Mouse (Mus musculus): Measurements from ENCODE around the gene Clec2h.
"Not testable (repeated sequence)": the region's sequence is repeated elsewhere in the genome, so short reads cannot be mapped to it uniquely, and the experiment has no call there.

Clec2h gene

DNA sequence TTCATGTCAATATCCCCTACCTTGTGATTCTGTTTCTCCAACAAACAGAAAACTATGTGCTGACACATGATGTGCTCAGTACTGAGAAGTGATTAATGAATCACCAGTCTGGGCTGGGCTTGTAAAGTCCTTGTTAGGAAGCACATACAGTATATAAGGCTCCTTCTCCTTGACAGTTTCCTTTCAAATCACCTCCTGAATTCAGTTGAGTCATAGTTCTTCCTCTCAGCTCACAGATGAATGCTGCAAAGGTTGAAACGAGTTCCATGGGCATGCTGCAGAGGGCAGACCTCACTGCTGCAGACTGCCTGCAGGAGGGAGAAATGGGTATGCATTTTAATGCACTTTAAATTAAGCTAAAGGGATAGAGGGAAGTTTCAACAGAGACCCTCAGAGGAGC lies at the start of gene Clec2h:
Gene Clec2h, plus strand, starts transcription at position 180 of the 400 bp plus-strand sequence.
- DNase-seq (ENCODE audit: low spot score): no peak

DNA sequence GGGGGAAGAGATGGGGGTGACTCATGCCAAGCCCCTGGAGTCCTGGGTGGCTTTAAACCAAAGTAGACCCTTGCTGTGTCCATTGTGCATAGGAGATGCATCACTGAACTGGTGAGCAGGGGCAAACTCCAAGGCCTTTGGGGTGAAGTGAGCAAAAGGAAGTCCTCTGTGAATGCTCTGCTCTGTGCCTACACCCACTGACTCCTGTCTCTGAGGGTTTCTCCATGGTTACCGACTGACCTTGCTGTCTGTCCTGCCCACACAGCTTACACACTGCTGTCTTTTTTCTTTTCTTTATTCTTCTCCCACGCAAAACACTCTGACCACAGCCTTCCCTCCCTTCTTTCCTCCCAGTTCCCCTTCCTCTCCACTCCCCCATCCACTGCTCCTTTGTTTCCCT lies 39.5 kb upstream of the Clec2h start:
- DNase-seq (ENCODE audit: low spot score): no peak

DNA sequence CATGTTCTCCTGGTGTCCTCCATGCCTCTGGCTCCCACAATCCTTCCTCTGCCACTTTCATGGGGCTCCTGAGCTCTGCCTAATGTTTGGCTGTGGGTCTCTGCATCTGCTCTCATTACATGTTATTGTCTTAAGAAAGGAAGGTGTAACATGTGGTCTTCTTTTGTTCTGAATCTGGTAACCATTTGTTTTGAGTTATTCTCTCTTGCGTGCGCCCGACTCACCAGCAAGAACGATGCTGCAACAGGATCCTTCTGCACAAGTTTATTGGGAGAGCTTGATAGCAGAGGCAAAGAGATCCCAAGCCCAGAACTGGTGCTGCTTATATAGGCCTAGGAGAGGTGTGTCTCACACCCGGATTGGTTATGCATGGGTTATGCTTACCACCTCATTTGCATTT lies 38.8 kb upstream of the Clec2h start, which contains the start of gene Klrb1a:
Gene Klrb1a, minus strand, starts transcription at position 101 of the 400 bp plus-strand sequence.
- DNase-seq (ENCODE audit: low spot score): not testable (repeated sequence)

DNA sequence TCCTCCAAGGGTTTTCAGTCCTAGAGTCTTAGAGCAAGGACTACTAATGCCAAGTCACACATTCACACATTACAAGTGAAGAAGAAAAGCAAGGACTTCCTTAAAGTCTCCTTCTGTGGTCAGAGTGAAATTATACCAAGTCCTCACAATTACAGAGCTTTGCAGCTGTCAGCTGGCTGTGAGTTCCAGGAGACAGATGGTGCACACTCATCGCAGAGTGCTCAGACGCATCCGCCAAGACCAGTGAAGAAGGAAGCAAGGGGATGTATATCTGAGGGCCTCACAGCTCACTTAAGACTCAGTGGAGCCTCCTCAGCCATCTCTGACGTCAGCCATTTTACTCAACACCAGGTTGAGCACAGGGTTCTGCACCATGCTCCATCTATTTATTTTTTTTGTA lies 37.8 kb upstream of the Clec2h start:
- no peak for DNase-seq (ENCODE audit: low spot score)

DNA sequence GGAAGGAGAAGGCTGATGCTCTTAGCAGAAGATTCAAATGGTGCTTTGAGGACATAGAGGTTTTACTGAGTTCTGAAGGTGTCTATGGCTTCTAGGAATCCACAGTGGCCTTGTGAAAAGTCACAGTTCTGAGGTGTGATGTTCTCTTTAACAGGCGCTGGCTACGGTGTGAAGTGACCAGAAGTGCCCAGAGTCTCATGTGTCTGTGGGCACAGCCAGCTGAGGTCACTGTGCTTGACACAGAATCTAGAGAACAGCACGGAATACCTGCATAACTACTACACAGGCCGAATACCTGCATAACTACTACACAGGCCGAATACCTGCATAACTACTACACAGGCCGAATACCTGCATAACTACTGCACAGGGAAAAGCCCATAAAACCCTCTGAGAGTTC lies 36.9 kb upstream of the Clec2h start:
- not testable (repeated sequence) for DNase-seq (ENCODE audit: low spot score)

DNA sequence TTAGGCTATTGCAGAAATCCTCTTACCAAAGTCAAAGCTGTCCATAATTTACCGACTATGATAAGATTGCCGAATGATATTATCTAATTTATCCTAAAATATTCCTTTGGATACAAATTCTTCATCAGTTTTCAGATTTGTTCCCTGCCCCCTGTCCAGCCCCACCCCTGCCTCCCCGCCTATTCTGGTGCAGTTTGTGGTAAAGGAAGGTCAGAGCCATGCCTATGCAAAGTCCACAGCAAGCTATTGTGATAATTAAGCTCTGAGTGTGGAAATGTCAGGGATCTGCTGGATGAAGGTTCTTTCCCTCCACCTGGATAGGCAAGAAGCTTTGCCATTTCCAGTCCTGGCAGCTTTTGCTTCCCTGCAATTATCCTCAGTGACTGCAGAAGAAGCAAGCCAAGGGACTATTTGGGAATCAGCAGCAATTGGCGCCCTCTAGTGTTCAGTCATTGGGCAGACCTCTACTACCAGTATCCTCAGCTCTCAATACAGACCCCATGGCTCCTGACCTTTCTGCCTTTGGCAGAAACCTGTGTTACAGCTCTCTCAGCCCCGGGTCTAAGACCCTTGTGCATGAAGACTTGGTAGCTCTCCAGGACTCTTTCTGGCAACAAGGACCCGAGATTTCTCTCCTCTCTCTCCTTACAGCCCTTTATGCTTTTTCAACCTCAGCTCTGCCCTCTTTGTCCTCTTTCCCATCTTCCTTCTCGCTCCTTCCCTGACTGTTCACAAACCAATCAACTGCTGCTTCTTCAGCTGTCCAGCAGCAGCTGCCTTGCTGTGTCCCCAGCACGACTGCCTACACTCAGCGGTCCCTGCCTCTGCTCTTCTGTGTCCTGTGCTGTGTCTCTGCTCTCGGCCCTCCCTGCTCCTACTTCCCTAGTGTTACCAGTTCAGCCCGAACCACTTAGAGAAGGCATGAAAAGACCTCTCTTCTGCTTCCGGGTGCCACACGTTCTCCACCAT lies 32.1 kb upstream of the Clec2h start:
- DNase-seq (ENCODE audit: low spot score): peak; percentile 4

DNA sequence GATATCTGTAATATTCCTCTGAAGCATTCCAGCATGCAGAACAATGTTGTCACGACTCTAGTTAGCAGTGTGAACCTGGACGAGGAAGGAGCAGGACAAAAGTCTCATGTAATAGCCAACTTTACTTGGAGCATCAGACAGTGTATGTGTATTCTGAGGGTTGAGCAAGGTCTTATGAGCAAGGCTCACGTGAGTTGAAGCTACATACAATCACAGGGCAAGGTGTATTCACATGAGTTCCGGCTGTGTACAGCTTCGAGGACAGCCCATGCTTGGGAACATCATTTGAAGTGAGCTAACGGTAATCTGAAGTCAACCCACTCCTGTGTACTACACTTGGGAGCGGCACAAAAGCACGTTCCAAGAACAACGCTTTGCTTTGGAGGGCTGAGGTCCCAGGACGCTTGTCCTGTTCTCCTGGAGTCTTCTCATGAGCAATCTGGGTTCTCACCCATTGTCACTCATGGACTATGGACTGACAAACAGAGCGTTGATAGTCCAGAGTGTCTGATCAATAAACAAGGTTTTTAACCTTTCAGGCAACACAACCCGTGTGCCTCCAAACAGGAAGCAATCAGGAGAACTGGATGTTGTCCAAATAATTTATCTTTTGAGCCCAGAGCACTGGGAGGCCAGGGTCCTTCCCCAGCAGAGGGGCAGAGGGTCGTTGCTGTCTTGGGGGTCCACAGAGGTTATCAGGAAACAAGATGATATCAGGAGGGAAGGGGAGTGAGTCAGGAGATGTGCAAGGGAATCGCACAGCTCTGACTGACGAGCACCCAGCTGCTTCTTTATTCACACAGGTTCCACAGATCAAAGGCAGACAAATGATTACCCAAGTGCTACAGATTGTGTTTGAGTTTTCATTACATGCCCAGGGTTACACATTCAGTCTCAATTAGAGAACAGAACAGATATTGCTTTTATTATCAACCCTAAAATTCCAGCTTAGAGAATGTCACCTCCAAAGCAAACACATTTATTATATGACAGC lies 31.0 kb upstream of the Clec2h start:
- not testable (repeated sequence) for DNase-seq (ENCODE audit: low spot score)

DNA sequence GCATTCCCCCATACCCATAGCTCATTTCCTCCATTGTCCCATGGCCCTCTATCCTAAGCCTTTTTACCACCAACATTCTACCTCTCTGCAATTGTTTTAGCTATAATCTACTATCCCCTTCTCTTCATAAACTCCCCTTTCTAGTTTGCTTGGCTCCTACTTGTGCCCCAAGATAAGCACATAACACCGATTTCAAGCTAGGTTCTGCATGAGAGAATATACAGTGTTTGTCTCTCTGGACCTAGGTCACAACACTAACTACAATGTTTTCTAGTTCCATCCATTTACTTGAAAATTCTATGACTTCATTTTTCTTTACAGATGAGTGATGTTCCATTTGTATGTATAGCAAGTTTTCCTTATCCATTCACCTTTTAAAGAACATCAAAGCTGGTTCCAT lies 21.5 kb upstream of the Clec2h start:
- no peak for DNase-seq (ENCODE audit: low spot score)

DNA sequence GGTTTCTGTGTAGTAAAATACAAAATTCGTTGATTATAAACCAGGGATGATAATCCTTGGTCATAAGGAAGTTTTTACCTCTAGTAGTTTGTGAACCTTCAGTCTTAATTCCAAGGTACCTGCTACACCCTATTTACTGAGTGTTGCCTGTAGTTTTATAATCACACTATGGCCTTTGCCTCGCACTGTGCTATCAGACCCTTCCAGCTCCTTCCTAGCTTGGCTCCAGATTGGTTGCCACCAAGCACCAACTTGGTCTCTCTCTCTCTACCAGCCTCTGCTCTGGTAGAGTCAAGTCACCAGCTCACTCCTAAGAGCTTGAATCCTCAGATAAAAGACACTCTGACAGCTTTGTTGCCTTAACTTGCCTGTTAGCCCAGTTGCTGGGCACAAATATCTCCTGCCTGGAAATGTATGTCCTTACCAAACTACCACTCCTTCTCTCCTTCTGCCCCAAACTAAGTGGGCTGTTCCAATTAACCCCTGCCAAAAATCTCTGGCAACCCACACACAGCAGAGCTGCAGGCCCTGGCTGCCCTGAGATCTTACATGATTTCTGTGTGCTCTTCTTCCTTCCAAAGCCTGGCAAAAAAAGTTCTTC lies 21.0 kb upstream of the Clec2h start:
- no peak for DNase-seq (ENCODE audit: low spot score)

DNA sequence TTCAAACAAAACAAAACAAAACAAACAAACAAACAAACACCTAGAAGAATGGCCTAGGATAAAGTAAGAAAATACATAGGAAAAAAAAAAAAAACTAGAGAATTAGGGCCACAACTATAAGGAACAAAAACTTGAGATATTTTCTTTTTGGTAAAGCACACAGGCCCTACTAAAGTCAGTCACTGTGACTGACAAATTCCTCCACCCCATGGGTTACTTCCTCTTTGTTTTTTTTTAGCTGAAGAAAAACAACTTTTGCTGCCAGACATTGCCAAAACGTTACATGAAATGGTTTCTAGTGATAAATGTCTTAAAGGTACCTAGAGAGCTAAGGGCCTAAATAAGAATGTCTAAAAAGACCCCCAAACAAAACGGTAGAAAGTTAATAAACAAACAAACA lies 18.2 kb upstream of the Clec2h start:
- no peak for DNase-seq (ENCODE audit: low spot score)

DNA sequence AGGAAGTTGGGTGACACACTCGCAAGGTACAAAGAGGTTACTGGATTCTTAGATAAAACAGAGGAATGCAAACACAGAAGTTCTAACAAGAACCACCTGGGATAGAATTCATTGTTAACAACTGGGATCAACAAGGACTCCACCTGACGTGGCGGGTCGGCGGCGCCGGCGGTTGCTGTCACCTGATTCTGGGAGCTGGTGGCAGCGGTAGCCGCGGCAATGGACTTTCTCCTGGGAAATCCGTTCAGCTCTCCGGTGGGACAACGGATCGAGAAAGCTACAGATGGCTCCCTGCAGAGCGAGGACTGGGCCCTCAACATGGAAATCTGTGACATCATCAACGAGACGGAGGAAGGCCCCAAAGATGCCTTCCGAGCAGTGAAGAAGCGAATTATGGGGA lies 17.5 kb upstream of the Clec2h start:
- not testable (repeated sequence) for DNase-seq (ENCODE audit: low spot score)

DNA sequence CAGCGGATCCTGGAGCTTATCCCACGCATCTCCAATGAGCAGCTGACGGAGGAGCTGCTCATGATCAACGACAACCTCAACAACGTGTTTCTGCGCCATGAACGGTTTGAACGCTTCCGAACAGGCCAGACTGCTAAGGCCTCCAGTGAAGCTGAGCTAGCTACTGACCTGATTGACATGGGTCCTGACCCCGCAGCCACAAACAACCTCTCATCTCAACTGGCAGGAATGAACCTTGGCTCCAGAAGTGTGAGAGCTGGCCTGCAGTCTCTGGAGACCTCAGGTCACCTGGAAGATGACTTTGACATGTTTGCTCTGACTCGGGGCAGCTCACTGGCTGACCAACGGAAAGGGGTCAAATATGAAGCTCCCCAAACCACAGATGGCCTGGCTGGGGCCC lies 16.5 kb upstream of the Clec2h start:
- DNase-seq (ENCODE audit: low spot score): not testable (repeated sequence)

DNA sequence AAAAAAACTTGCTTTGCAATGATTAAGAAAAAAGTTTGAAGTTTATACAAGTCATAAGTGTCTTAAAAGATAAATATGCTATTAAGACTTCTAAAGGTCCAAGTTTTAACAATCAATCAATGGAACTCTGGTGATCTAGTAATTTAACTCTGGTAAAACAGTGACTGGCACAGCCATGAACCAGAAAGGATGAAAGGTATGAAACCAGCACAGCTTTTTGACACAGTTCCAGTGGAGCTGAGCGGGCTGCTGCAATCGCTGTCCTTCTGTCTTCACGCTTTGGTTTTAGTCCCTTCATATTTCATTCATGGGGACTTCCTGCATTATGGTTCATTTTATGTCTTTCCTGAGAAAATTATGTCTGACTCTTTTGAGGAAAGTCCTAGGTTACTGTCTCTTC lies 12.5 kb upstream of the Clec2h start:
- no peak for DNase-seq (ENCODE audit: low spot score)

DNA sequence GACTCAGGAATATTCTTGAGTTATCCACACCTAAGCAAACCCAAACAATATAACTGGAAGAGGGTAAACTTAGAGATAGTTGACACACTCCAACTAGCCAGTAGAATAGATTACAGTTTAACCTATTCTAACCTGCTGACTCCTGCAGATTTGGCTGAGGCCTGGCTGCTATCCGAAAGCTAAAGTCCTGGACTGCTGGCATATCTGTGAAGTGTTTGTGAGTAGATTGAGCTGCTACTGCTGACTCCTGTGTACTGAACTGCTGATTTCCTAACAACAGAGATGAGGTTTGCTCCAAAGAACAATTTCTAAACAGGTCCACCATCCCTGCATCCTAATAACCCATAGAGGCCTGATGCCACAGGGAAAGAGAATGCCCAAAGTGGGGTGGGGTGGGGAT lies 12.0 kb upstream of the Clec2h start:
- DNase-seq (ENCODE audit: low spot score): no peak

DNA sequence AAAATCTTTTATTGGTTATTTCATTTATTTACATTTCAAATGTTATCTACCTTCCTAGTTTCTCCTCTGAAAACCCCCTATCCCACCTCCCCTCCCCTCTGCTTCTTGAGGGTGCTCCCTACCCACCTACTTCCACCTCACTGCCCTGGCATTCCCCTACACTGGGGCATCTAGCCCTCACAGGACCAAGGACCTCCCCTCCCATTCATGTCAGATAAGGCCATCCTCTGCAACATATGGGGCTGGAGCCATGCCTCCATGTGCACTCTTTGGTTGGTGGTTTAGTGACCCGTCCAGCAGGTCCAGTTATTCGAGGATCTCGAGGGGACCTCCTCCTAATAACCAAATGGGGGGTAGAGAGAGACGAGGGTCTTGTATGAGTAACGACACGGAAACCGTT lies 11.4 kb upstream of the Clec2h start:
- not testable (repeated sequence) for DNase-seq (ENCODE audit: low spot score)

DNA sequence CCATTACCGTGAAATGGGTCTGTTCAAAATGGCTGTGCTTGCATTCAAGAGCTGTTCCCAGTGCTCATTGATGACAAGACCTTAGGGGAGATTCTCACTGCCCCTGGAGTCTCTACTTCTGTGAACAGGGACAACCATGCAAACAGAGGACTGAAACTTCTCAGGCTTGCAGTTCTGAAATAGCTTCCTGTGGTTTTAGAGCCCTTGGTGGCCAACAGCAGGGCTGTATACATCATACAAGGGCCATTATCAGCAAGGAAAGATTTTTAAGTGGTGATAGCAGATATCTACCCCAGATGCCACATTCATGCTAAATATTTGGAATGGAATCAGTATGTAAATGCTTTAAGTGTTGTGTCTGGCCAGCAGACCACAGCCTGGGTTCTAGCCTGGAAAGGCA lies 9.2 kb upstream of the Clec2h start:
- DNase-seq (ENCODE audit: low spot score): no peak

DNA sequence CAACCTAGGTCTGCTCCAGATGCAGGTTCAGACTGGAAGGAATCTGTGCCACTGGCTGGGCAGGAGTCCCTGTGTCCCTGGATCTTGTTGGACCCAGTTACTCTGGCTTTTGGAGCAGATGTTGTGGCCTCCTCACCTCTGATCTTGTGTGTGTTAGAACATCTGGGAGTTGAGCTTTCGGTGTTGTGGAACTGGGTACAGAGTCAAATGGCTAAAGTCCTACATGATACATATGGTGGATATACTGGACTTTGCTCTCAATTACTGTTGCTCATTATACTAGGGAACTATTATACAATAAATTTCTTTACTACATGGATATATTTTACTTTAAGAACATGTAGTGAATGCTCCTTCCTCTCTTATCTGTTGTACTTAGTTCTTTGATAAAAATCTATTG lies 936 bp upstream of the Clec2h start:
- no peak for DNase-seq (ENCODE audit: low spot score)

DNA sequence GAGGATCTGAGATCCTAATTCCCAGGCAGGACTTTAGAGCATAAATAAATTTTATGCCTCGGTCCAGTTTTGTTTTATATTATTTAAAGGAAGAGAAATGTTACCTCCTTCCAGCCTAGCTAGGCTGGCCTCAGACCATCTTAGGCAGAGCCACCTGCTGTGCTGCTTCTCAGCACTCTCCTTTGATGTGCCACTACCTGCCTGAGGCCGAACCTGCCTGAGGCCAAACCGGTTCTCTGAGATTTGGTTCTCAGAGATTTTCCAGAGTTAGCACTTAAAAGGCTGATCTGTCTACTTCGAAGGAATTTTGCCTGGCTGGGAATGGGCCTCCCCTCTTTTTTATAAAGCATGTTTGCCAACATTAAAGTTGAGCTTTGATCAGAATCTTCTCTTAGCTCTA lies 7.8 kb downstream of the Clec2h start:
- DNase-seq (ENCODE audit: low spot score): no peak

DNA sequence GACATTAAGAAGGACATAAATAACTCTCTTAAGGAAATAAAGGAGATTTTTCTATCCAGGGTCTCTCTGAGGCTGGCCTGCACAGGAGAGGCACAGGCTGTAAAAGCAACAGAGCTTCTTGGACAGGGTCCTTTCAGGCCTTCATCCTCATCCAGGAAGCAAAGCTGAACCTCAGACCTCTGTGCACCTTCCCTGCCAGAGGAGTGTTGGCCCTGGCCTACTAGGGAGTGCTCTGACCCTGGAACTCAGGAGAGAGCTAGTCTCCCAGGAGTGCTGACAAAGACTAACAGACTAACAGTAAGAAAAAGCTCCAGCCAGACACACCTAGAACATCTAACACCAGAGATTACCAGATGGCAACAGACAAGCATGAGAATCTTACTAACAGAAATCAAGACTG lies 17.4 kb downstream of the Clec2h start:
- no peak for DNase-seq (ENCODE audit: low spot score)

DNA sequence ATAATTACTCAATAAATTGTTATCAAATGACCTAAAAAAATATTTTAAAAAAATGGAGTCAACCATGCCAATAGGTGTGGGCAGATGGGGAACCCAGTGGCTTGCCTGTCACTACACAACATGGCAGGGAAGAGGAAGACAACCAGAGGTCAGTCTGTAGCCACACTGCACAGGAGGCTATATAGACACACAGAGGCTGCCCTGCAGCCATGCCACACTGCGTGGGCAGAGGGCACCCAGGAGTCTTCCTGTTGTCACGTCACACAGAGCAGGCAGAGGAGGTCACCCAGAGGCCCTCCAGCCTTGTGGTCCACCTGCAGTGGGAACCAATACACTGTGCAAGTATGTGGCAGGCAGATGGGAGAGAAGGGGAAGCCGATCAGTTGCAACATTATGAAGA lies 39.5 kb downstream of the Clec2h start:
- DNase-seq (ENCODE audit: low spot score): no peak

DNA sequence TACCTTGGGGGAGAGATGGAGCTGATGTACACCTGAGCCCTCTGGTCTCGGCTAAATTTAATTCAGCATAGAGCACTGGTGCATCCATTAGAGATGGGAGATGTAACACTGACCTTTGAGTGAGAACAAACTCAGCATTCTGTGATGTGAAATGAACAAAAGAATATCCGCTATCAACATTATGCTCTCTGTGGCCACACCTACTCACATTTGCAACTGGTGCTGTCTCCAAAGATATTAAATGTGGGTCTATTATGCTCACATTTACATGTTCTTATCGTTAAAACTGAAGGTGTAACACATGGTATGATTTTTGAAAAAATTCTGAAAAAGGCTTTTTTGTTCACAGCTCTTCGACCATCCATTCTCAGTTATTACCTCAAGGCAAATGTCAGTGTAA lies 60.8 kb downstream of the Clec2h start, which contains the start of gene Klrb1:
Gene Klrb1, minus strand, starts transcription at position 101 of the 400 bp plus-strand sequence.
- DNase-seq (ENCODE audit: low spot score): no peak
